Mouse (Mus musculus) limb, embryonic 13.5 days (tissue): ENCODE measurements at regions not wholly inside any gene's neighbourhood (a gene's known extent, or its start where the extent isn't known, plus 50 kb on each side); places are given as distances from the start of the nearest gene placed in this dataset.

Experiments used
- ATAC-seq: fragments of 200-750 bp; cut with Nextera tagmentation; 2 replicates; pipeline ENCODE4 v1.8.0; 2017; ENCODE audit warnings: low read depth, moderate number of reproducible peaks, moderate TSS enrichment; ENCODE audit not compliant: low FRiP score
- H3K27ac ChIP-seq: fragments of 300-500 bp; sonication (generic); 2 replicates; pipeline ENCODE4 v1.5.1; 2015; ENCODE audit warnings: inconsistent platforms, mild to moderate bottlenecking, moderate library complexity
- H3K27me3 ChIP-seq: fragments of 300-500 bp; sonication (generic); 2 replicates; pipeline ENCODE4 v1.6.1; 2015; ENCODE audit warnings: mild to moderate bottlenecking, inconsistent platforms
- H3K36me3 ChIP-seq: fragments of 300-500 bp; sonication (generic); 2 replicates; pipeline ENCODE4 v1.6.1; 2015; ENCODE audit warnings: inconsistent platforms, mild to moderate bottlenecking, moderate library complexity
- H3K4me1 ChIP-seq: fragments of 300-500 bp; sonication (generic); 2 replicates; pipeline ENCODE4 v1.6.1; 2015; ENCODE audit warnings: inconsistent platforms
- H3K4me2 ChIP-seq: fragments of 300-500 bp; sonication (generic); replicated peaks from 2 replicates; pipeline ENCODE4 v1.6.1; 2015; ENCODE audit warnings: inconsistent platforms, mild to moderate bottlenecking, moderate library complexity
- H3K4me3 ChIP-seq: fragments of 300-500 bp; sonication (generic); 2 replicates; pipeline ENCODE4 v1.5.1; 2015; ENCODE audit warnings: moderate library complexity, mild to moderate bottlenecking, inconsistent platforms
- H3K9ac ChIP-seq: fragments of 300-500 bp; sonication (generic); 2 replicates; pipeline ENCODE4 v1.6.1; 2015; ENCODE audit warnings: mild to moderate bottlenecking, inconsistent platforms
- H3K9me3 ChIP-seq: fragments of 300-500 bp; sonication (generic); 2 replicates; pipeline ENCODE4 v1.6.1; 2016; ENCODE audit warnings: inconsistent platforms
- WGBS: fragments of 180-500 bp; shearing (Covaris S2); methylation state at CpG from one replicate; pipeline ENCODE4 v1.1.7; 2015; 5-methylcytosine and 5-hydroxymethylcytosine counted together

GRCm38 (mm10) chr1:73344587-73344986 lies 328.9 kb upstream of the Tnp1 start:
- H3K9ac ChIP-seq, result no peak overlapping the region
- whole genome bisulfite sequencing, result 57% methylated on average over 1 of the region's 1 CpGs

GRCm38 (mm10) chr1:73341911-73342310 lies 326.2 kb upstream of the Tnp1 start:
- no peaks in the 10 kb centered on the region for H3K4me1 ChIP-seq
- H3K27me3 ChIP-seq, result no peaks in the 10 kb centered on the region
- 86% methylated on average over 5 of the region's 5 CpGs for WGBS
- H3K4me2 ChIP-seq, result no peak overlapping the region
- ATAC-seq, result no peak
- no peak overlapping the region for H3K4me3 ChIP-seq
- H3K9me3 ChIP-seq, result no peaks in the 10 kb centered on the region; the same call in 1 of the 2 replicates
- no peak overlapping the region for H3K9ac ChIP-seq
- H3K27ac ChIP-seq, result no peak overlapping the region
- no peaks in the 10 kb centered on the region for H3K36me3 ChIP-seq

More at GRCm38 (mm10) chr1:73344587-73344986, 328.9 kb upstream of the Tnp1 start:
- H3K9me3 ChIP-seq, result no peaks in the 10 kb centered on the region; the same call in 1 of the 2 replicates
- H3K4me3 ChIP-seq, result no peak overlapping the region
- H3K4me1 ChIP-seq, result no peaks in the 10 kb centered on the region
- H3K27me3 ChIP-seq, result no peaks in the 10 kb centered on the region
- no peak overlapping the region for H3K27ac ChIP-seq
- H3K4me2 ChIP-seq, result no peak overlapping the region
- no peaks in the 10 kb centered on the region for H3K36me3 ChIP-seq
- ATAC-seq, result no peak

- ATAC-seq, result no peak
- Histone ChIP-seq H3K27ac (no peak overlapping the region), H3K36me3 (no peaks in the 10 kb centered on the region), H3K4me2 (no peak overlapping the region), H3K9me3 (no peaks in the 10 kb centered on the region), H3K27me3 (no peaks in the 10 kb centered on the region), H3K4me3 (no peak overlapping the region), H3K4me1 (no peaks in the 10 kb centered on the region), H3K9ac (no peak overlapping the region)
- WGBS, result 60% methylated on average over 2 of the region's 2 CpGs
Observed at GRCm38 (mm10) chr1:73337401-73337800, 321.7 kb upstream of the Tnp1 start.

GRCm38 (mm10) chr1:73309556-73309955 lies 293.8 kb upstream of the Tnp1 start:
- H3K36me3 ChIP-seq, result no peaks in the 10 kb centered on the region
- no peaks in the 10 kb centered on the region for H3K9me3 ChIP-seq
- ATAC-seq, result no peak
- whole genome bisulfite sequencing, result 88% methylated on average over 4 of the region's 4 CpGs
- H3K9ac ChIP-seq, result no peak overlapping the region
- no peaks in the 10 kb centered on the region for H3K27me3 ChIP-seq
- no peak overlapping the region for H3K4me2 ChIP-seq
- H3K4me1 ChIP-seq, result peaks cover 12% of the 10 kb centered on the region
- no peak overlapping the region for H3K4me3 ChIP-seq
- H3K27ac ChIP-seq, result no peak overlapping the region

GRCm38 (mm10) chr1:73308420-73308819 lies 292.7 kb upstream of the Tnp1 start:
- Histone ChIP-seq H3K9ac (no peak overlapping the region), H3K4me1 (peaks cover 12% of the 10 kb centered on the region), H3K4me3 (no peak overlapping the region), H3K9me3 (no peaks in the 10 kb centered on the region), H3K27ac (no peak overlapping the region), H3K36me3 (no peaks in the 10 kb centered on the region), H3K27me3 (no peaks in the 10 kb centered on the region), H3K4me2 (no peak overlapping the region)
- WGBS, result 77% methylated on average over 4 of the region's 4 CpGs
- no peak for ATAC-seq

- H3K4me2 ChIP-seq, result no peak overlapping the region
- no peaks in the 10 kb centered on the region for H3K36me3 ChIP-seq
- no peak overlapping the region for H3K4me3 ChIP-seq
- H3K9ac ChIP-seq, result no peak overlapping the region
- H3K27ac ChIP-seq, result no peak overlapping the region
- 17% methylated on average over 3 of the region's 3 CpGs for WGBS
- H3K4me1 ChIP-seq, result peaks cover 12% of the 10 kb centered on the region
- no peak for ATAC-seq
- H3K27me3 ChIP-seq, result no peaks in the 10 kb centered on the region
- no peaks in the 10 kb centered on the region for H3K9me3 ChIP-seq
Observed at GRCm38 (mm10) chr1:73307194-73307593, 291.5 kb upstream of the Tnp1 start.

GRCm38 (mm10) chr1:73299978-73300688 lies 284.4 kb upstream of the Tnp1 start:
- WGBS, result 66% methylated on average over 4 of the region's 4 CpGs
- H3K36me3 ChIP-seq, result no peaks in the 10 kb centered on the region
- no peaks in the 10 kb centered on the region for H3K4me1 ChIP-seq
- no peak for ATAC-seq
- no peaks in the 10 kb centered on the region for H3K9me3 ChIP-seq
- H3K27ac ChIP-seq, result no peak overlapping the region
- no peak overlapping the region for H3K4me2 ChIP-seq
- H3K9ac ChIP-seq, result no peak overlapping the region
- H3K4me3 ChIP-seq, result no peak overlapping the region
- H3K27me3 ChIP-seq, result no peaks in the 10 kb centered on the region

GRCm38 (mm10) chr1:73285342-73285741 lies 269.6 kb upstream of the Tnp1 start:
- Histone ChIP-seq H3K36me3 (no peaks in the 10 kb centered on the region), H3K4me1 (no peaks in the 10 kb centered on the region), H3K4me3 (no peak overlapping the region), H3K27me3 (no peaks in the 10 kb centered on the region), H3K27ac (no peak overlapping the region), H3K9ac (no peak overlapping the region), H3K9me3 (peaks cover 5% of the 10 kb centered on the region; the same call in 1 of the 2 replicates), H3K4me2 (no peak overlapping the region)
- 83% methylated on average over 2 of the region's 2 CpGs for WGBS
- ATAC-seq, result no peak

- no peak overlapping the region for H3K4me3 ChIP-seq
- H3K27ac ChIP-seq, result no peak overlapping the region
- no peak overlapping the region for H3K9ac ChIP-seq
- ATAC-seq, result no peak
- no peaks in the 10 kb centered on the region for H3K36me3 ChIP-seq
- no peak overlapping the region for H3K4me2 ChIP-seq
- no peaks in the 10 kb centered on the region for H3K9me3 ChIP-seq
- no peaks in the 10 kb centered on the region for H3K27me3 ChIP-seq
- WGBS, result 35% methylated on average over 2 of the region's 2 CpGs
- H3K4me1 ChIP-seq, result peaks cover 13% of the 10 kb centered on the region
Observed at GRCm38 (mm10) chr1:73274480-73274879, 258.8 kb upstream of the Tnp1 start.

GRCm38 (mm10) chr1:73270787-73271391 lies 255.2 kb upstream of the Tnp1 start:
- WGBS, result 62% methylated on average over 6 of the region's 6 CpGs
- Histone ChIP-seq H3K36me3 (no peaks in the 10 kb centered on the region), H3K4me1 (peaks cover 17% of the 10 kb centered on the region), H3K27me3 (0 out of 2 replicates have a peak, but pooled peaks cover 3% of the 10 kb centered on the region), H3K4me3 (no peak overlapping the region), H3K9me3 (no peaks in the 10 kb centered on the region), H3K27ac (no peak overlapping the region), H3K9ac (no peak overlapping the region), H3K4me2 (no peak overlapping the region)
- ATAC-seq, result no peak

GRCm38 (mm10) chr1:73269051-73269755 lies 253.5 kb upstream of the Tnp1 start:
- Histone ChIP-seq H3K9me3 (no peaks in the 10 kb centered on the region), H3K4me3 (no peak overlapping the region), H3K27ac (no peak overlapping the region), H3K36me3 (no peaks in the 10 kb centered on the region), H3K4me2 (no peak overlapping the region), H3K9ac (no peak overlapping the region), H3K4me1 (peaks cover 20% of the 10 kb centered on the region), H3K27me3 (0 out of 2 replicates have a peak, but pooled peaks cover 3% of the 10 kb centered on the region)
- WGBS, result 31% methylated on average over 7 of the region's 7 CpGs
- no peak for ATAC-seq

GRCm38 (mm10) chr1:73265009-73265408 lies 249.3 kb upstream of the Tnp1 start:
- ATAC-seq, result no peak
- WGBS, result 73% methylated on average over 4 of the region's 4 CpGs
- H3K9ac ChIP-seq, result no peak overlapping the region
- H3K36me3 ChIP-seq, result no peaks in the 10 kb centered on the region
- H3K27me3 ChIP-seq, result 0 out of 2 replicates have a peak, but pooled peaks cover 3% of the 10 kb centered on the region
- no peak overlapping the region for H3K4me3 ChIP-seq
- peaks cover 14% of the 10 kb centered on the region for H3K4me1 ChIP-seq
- H3K27ac ChIP-seq, result no peak overlapping the region
- H3K4me2 ChIP-seq, result no peak overlapping the region
- no peaks in the 10 kb centered on the region for H3K9me3 ChIP-seq
